Mouse (Mus musculus): Measurements from ENCODE around the gene Sema4f. TPM values are rescaled to one million over a fixed set of nuclear protein-coding genes. Genes with fewer than 3 reads are reported as not detected.
A peak's percentile ranks its signal among the peaks of the same experiment; 100 is the strongest.

Gene Sema4f
- total and polyA plus RNA-seq, 3 experiments, result 0.04 TPM; not detected in 2

DNA sequence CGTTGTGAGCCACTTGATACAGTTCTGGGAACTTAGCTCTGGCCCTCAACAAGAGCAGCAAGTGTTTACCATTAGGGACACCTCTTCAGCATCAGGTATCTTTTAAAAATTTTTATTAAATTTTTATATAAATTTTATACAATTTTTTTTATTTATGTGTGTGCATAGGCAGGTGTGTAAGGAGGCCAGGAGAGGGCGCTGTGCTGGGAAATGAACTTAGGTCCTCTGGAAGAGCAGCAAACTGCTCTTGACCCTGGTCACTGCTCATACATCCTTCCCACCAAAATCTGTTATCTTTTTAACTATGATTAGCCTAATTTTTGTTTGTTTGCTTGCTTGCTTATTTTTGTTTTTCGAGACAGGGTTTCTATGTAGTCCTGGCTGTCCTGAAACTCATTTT, 58.8 kb downstream of the Sema4f start:
- DNase-seq (ENCODE audit: extremely low read depth), result peak; percentile 23
- no peaks in the 10 kb centered on the region for H3K79me2 ChIP-seq (replicated peaks; ENCODE audit: control insufficient read depth, extremely low read depth, insufficient read depth, poor library complexity, severe bottlenecking)
- no peaks in the 10 kb centered on the region for H3K27me3 ChIP-seq (replicated peaks)
- in situ Hi-C loops (cut with MboI; ENCODE audit: low pct_ligation_motif_present, low pct_unique_long_range_greater_than_20kb, low sequenced_read_pairs), result no loop called here
- dilution Hi-C loops (cut with MboI; ENCODE audit: extremely low pct_ligation_motif_present, extremely low pct_unique_long_range_greater_than_20kb, low sequenced_read_pairs), result no loop called here
- H3K27ac ChIP-seq (ENCODE audit: insufficient read depth, low read depth), result no peak overlapping the region
- H3K9me3 ChIP-seq (replicated peaks; ENCODE audit: low read length), result no peaks in the 10 kb centered on the region
- no peak overlapping the region for H3K4me2 ChIP-seq (ENCODE audit: insufficient read depth, low read depth, poor library complexity, severe bottlenecking)
- no peaks in the 10 kb centered on the region for H3K36me3 ChIP-seq (replicated peaks in 1 of 2; ENCODE audit: control insufficient read depth in 1 of 2, insufficient read depth in 1 of 2, low read length in 1 of 2)
- H3K4me1 ChIP-seq (ENCODE audit: control insufficient read depth in 1 of 2, insufficient read depth in 2 of 2), result peaks cover 0 to 9% of the 10 kb centered on the region in 2 experiments; a peak in 2 of 4 replicates
- no peak overlapping the region for H3K9ac ChIP-seq (ENCODE audit: insufficient read depth, low read depth)
- TF ChIP-seq SIN3A (IDR thresholded peaks at IDR 0.05; ENCODE audit: low read length) (no peak), USF2 (conservative IDR thresholded peaks at IDR 0.05; ENCODE audit: low read depth, low read length) (no peak), MEF2A (IDR thresholded peaks at IDR 0.05; ENCODE audit: borderline replicate concordance, low read depth, low read length) (no peak), TCF12 (IDR thresholded peaks at IDR 0.05; ENCODE audit: low read depth, low read length) (no peak), CTCF (conservative IDR thresholded peaks at IDR 0.05 in 1 of 2, IDR thresholded peaks at IDR 0.05 in 1 of 2; ENCODE audit: low read depth in 2 of 2, low read length in 2 of 2) (peak; percentile 11 to 29; a peak in 1 of 4 replicates), MAZ (IDR thresholded peaks at IDR 0.05; ENCODE audit: low read depth, low read length) (no peak)
- no peak overlapping the region for H3K4me3 ChIP-seq (replicated peaks in 1 of 3; ENCODE audit: low read depth in 2 of 3, low read length in 2 of 3, poor library complexity in 1 of 3)

DNA sequence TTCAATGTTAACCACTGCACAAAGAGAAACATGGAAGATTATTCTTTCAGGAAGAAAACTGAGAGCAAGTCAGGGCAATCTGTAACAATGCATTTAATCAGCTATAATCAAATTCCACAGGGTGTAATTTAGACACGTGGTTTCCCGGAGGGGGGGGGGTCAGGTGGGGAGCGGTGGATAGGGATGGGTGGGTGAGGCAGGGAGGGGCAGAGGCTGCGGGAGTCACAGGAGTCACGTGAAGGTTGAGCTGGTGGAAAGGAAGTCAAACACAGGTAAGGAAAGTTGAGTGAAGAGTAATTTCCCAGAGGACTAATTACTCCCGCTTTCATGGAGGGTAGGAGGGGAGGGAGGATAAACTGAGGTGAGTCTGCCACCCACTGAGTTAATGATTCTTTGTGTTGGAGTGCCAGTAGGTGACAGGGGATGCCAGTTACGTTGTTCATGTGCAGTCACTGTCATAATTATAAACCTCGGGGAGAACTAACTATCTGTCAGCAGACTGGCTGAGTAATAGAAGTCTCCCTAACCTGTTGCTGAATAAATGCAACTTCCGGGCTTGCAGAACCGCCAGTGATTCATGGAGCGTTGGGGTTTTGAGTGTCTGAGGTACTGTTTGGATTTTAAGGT, 60.0 kb downstream of the Sema4f start:
- dilution Hi-C loops (cut with MboI; ENCODE audit: extremely low pct_ligation_motif_present, extremely low pct_unique_long_range_greater_than_20kb, low sequenced_read_pairs) (no loop called here), in situ Hi-C loops (cut with MboI; ENCODE audit: low pct_ligation_motif_present, low pct_unique_long_range_greater_than_20kb, low sequenced_read_pairs) (no loop called here)
- no peak for TF ChIP-seq POLR2A (IDR thresholded peaks at IDR 0.05; ENCODE audit: low read depth, low read length)
- no peak for TF ChIP-seq MXI1 (IDR thresholded peaks at IDR 0.05; ENCODE audit: low read depth, low read length)
- TF ChIP-seq JUND (conservative IDR thresholded peaks at IDR 0.05; ENCODE audit: low read depth, low read length), result no peak
- no peak for TF ChIP-seq ZNF384 (IDR thresholded peaks at IDR 0.05; ENCODE audit: low read depth, low read length)
- TF ChIP-seq ZC3H11A (IDR thresholded peaks at IDR 0.05; ENCODE audit: low read depth, low read length), result no peak
- no peak for TF ChIP-seq ETS1 (conservative IDR thresholded peaks at IDR 0.05; ENCODE audit: low read depth, low read length)
- no peak for TF ChIP-seq MAX (IDR thresholded peaks at IDR 0.05; ENCODE audit: low read length)
- TF ChIP-seq POLR2AphosphoS2 (IDR thresholded peaks at IDR 0.05; ENCODE audit: low read depth, low read length), result no peak
- TF ChIP-seq ZMIZ1 (IDR thresholded peaks at IDR 0.05; ENCODE audit: low read depth, low read length), result no peak
- no peak for TF ChIP-seq GABPA (IDR thresholded peaks at IDR 0.05; ENCODE audit: insufficient replicate concordance, low read depth, low read length)
- TF ChIP-seq MYC (IDR thresholded peaks at IDR 0.05; ENCODE audit: low read depth, low read length), result no peak
- TF ChIP-seq NELFE (IDR thresholded peaks at IDR 0.05; ENCODE audit: low read depth, low read length), result no peak
- TF ChIP-seq CHD1 (IDR thresholded peaks at IDR 0.05; ENCODE audit: low read depth, low read length), result no peak
- no peak for TF ChIP-seq USF2 (conservative IDR thresholded peaks at IDR 0.05; ENCODE audit: low read depth, low read length)
- no peak overlapping the region for H3K4me3 ChIP-seq (replicated peaks in 1 of 3; ENCODE audit: low read depth in 2 of 3, low read length in 2 of 3, poor library complexity in 1 of 3)
- no peaks in the 10 kb centered on the region for H3K9me3 ChIP-seq (replicated peaks; ENCODE audit: low read length)
- H3K27ac ChIP-seq (ENCODE audit: insufficient read depth, low read depth), result no peak overlapping the region
- H3K4me2 ChIP-seq (ENCODE audit: insufficient read depth, low read depth, poor library complexity, severe bottlenecking), result no peak overlapping the region; the same call in 1 of the 2 replicates
- no peak overlapping the region for H3K9ac ChIP-seq (ENCODE audit: insufficient read depth, low read depth)
- no peaks in the 10 kb centered on the region for H3K79me2 ChIP-seq (replicated peaks; ENCODE audit: control insufficient read depth, extremely low read depth, insufficient read depth, poor library complexity, severe bottlenecking)
- H3K27me3 ChIP-seq (replicated peaks), result no peaks in the 10 kb centered on the region
- no peaks in the 10 kb centered on the region for H3K36me3 ChIP-seq (replicated peaks in 1 of 2; ENCODE audit: control insufficient read depth in 1 of 2, insufficient read depth in 1 of 2, low read length in 1 of 2)
- H3K4me1 ChIP-seq (ENCODE audit: control insufficient read depth in 1 of 2, insufficient read depth in 2 of 2), result peaks cover 0 to 7% of the 10 kb centered on the region in 2 experiments; a peak in 2 of 4 replicates
- DNase-seq (ENCODE audit: extremely low read depth), result no peak
